Mouse (Mus musculus) splenic B cell, adult 2 months (primary cell): Measurements from ENCODE around the gene Hsd11b1.
A peak's percentile ranks its signal among the peaks of the same experiment; 100 is the strongest.

ENCODE experiments used
- DNase-seq: peaks from one replicate; pipeline ENCODE4 v3.0.0-alpha.2; 2011; ENCODE audit warnings: low read depth, low spot score
- H3K27me3 ChIP-seq: 2 replicates; pipeline ENCODE4 v1.6.1; 2012; ENCODE audit warnings: mild to moderate bottlenecking, low read length, moderate library complexity, mixed read lengths; ENCODE audit not compliant: control insufficient read depth, poor library complexity, insufficient read depth, severe bottlenecking
- H3K36me3 ChIP-seq: 2 replicates; pipeline ENCODE4 v1.6.1; 2012; ENCODE audit warnings: mild to moderate bottlenecking, low read length, moderate library complexity, mixed read lengths; ENCODE audit not compliant: control insufficient read depth, poor library complexity, insufficient read depth, severe bottlenecking

The Hsd11b1 gene

DNA sequence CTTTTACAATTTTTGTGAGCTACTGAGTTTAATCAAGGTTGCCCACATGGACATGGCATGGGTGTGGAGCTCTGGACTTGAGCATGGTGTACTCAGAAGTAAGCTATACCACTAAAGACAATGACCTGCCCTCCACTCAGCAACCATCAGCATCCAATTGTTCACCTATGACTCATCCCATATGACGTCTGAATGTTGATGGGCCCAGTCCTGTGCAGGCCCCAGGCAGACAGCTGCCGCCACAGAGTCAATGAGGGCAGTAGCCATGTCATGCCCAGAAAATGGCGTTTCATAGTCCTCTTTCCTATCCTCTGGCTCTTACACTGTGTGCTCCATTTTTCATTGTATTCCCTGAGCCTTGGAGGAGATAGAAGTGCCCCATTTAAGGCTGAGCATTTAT lies 47.9 kb downstream of the Hsd11b1 start:
- H3K27me3 ChIP-seq: no peaks in the 10 kb centered on the region
- no peak for DNase-seq
- peaks cover 2% of the 10 kb centered on the region; the same call in 1 of the 2 replicates for H3K36me3 ChIP-seq

DNA sequence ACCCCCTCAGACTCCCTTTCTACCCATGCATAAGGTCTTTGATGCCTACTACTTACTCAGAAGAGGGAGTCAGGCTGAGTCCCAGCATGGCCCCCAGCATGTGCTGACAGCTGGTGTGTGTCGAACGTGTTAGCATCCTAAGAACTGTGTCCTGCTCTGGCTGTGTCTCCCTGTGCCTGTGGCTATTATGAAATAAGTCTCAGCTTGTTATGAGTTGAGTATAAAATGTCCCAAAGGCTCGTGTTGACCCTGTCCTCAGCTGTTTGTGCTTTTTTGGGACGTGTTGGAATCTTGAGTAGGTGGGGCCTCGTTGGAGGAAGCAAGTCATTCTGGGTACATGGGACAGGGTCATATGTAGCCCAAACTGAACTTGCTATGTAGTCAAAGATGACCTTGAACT lies 49.8 kb downstream of the Hsd11b1 start:
- DNase-seq: no peak
- H3K27me3 ChIP-seq: no peaks in the 10 kb centered on the region
- H3K36me3 ChIP-seq: peaks cover 2% of the 10 kb centered on the region; the same call in 1 of the 2 replicates

DNA sequence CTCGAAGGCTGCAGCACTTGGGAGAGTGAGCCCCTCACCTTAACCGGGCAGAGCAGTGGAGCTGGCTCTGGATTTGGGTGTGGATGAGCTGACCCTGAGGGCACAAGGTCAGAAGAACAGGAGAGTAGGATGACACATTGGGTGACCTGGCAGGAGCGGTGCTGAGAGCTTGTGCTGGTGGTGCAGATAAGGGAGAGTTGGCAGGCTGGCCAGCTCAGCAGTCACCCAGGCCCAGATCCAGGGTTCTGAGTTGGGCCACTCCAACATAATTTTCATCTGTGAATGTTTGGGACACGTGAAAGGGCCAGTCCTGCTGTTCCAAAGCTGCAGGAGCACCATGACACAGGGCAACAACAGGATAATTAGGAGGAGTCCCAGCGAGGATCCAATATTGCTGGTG lies 52.5 kb downstream of the Hsd11b1 start:
- no peak for DNase-seq
- Histone ChIP-seq H3K36me3 (peaks cover 2% of the 10 kb centered on the region; the same call in 1 of the 2 replicates), H3K27me3 (no peaks in the 10 kb centered on the region)

DNA sequence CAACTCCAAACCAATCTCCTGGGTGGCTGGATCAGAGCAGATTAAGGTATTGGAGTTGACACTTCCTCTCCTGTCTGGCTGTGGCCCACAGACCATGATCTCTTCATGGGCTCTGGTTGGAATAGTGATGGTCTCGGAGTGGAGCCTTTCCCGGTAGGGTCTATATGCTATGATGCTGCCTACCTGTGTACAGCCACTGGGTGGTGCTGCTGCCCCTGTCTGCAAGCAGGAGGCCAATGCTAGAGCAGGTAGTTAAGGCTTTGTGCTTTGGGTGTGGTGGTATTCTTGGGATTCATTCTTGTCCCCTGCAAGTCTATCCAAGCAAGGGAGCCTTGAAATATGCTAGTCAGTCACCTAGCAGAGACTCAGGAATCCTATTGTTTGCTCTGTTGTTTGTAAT lies 55.7 kb downstream of the Hsd11b1 start:
- peak; percentile 85 for DNase-seq
- H3K27me3 ChIP-seq: no peaks in the 10 kb centered on the region
- H3K36me3 ChIP-seq: no peaks in the 10 kb centered on the region; the same call in 1 of the 2 replicates

DNA sequence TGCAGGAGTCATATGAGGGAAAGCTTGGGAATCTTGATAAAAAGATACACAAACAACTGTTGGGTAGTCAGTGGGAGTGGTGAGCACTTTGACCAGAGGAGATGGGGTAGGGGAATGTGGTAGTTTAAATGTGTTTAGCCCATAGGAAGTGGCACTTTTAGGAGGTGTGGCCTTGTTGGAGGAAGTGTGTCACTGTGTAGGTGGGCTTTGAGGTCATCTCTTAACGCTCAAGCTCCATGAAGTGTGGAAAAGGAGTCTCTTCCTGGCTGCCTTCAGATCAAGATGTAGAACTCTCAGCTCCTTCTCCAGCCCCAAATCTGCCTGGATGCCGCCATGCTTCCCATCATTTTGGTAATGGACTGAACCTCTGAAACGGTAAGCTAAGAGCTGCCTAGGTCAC lies 56.4 kb downstream of the Hsd11b1 start, which contains the start of gene Lamb3:
Gene Lamb3, plus strand, starts transcription at position 197 of the 400 bp plus-strand sequence.
- Histone ChIP-seq H3K27me3 (no peaks in the 10 kb centered on the region), H3K36me3 (no peaks in the 10 kb centered on the region; the same call in 1 of the 2 replicates)
- DNase-seq: peak; percentile 75

DNA sequence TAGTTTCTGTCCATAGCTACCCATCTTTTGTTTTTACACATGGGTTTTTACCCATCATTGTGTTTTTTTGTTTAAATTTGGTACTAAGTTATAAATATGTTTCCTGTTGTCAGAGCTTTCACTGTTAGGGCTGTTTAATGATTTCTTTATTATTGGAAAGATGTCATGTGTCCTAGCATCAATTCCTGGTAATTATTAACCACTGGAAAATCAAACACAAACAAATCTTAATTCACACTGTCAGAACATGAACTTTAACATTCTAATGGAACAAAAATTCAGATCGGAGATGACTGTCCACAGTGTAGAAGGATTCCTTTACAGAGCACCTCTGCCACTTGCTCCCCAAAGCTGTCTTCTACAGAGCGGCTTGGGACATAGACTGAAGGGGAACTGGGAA lies 58.4 kb downstream of the Hsd11b1 start:
- H3K27me3 ChIP-seq: no peaks in the 10 kb centered on the region
- DNase-seq: no peak
- H3K36me3 ChIP-seq: no peaks in the 10 kb centered on the region; the same call in 1 of the 2 replicates

DNA sequence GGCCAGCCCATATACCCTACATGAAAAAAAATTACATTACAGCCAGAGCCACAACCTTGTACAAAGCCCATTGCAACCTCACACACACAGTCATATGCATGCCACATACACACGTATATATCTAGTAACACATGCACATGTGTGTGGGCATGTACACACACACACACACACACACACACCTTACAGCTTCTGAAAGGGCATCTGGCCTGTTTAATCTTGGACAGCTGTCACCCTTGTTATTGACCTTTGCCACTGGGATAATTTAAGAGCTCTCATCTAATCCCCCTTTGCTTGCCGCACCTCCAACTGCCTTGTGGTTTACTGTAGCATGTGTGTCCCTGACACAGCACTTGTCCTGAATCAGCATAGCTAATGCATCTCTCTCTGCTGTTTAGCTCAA lies 60.1 kb downstream of the Hsd11b1 start:
- DNase-seq: no peak
- H3K27me3 ChIP-seq: no peaks in the 10 kb centered on the region
- H3K36me3 ChIP-seq: peaks cover 8% of the 10 kb centered on the region; the same call in 1 of the 2 replicates

DNA sequence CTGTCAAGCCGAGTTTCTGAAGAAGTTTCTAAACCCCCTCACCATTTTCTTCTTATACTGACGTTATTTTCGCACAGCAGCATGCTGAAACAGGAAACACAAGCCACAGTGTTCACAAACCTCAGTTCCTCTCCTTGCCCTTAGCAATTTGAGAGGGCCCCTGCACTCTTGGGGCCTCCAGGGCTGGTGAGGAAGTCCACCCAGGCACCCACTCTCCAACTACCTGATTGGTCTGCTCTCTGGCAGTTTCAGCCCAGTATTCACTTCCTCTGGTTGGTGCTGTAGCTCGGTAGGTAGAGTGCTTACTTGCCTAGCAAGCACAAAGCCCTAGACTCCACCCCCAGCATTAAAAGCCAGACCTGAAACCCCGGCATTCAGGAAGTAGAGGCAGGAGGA lies 62.5 kb downstream of the Hsd11b1 start, which contains the start of gene Traf3ip3:
Gene Traf3ip3, minus strand, starts transcription at position 321 of the 396 bp plus-strand sequence.
- Histone ChIP-seq H3K36me3 (peaks cover 26% of the 10 kb centered on the region; the same call in 1 of the 2 replicates), H3K27me3 (no peaks in the 10 kb centered on the region)
- DNase-seq: peak; percentile 95

DNA sequence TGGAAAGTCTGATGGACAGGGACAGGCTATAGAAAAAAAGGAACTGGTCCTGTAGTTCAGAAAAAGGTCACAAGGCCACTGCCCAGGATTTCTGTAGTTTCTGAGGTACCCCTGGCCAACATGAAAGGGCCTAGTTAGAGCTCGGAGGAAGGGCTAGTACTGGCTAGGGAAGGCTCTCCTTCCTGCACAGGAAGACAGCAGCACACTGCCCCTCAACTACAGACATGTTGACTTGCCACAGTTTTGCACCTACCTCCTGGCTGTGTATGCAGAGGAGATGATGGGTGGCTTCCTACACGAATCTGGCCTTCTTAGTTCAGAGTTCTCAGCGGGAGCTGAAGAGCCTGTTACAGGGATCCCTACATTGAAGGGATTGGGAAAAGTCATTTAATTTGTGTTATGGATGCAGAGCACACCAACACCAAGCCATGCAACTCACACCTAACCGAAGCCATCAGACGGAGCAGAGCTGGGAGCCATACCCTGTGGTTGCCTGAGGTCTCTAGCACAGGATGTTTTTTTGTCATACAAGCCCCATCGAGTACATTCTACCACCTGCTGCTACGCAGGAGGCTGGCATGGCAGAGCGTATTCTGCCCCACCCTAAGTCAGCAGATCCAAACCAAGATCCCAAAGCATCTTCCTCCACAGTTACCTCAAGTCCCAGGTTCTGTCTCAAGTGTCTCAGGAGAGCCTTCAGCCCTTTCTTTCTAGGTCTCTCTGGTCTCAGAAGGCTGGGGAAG lies 63.1 kb downstream of the Hsd11b1 start:
- Histone ChIP-seq H3K27me3 (no peaks in the 10 kb centered on the region), H3K36me3 (peaks cover 29% of the 10 kb centered on the region; the same call in 1 of the 2 replicates)
- DNase-seq: no peak

DNA sequence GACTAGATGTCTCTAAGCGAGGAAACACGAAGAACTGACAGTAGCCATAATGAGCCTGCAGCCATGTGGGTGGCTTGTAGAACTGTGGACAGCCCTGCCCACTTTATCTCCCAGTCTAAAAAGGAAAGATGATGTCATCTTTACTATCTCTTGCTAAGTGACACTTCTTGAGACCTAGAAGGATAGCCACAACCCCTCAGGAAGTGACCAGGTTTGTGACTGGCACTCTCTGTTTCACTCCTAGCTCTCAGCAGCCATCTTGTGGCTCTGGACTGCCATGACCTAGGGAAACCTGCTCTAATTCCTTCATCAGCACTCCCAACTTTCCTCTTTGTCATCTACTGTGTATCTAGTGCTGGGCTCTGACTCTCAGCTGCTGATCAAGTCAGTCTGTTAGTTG lies 65.6 kb downstream of the Hsd11b1 start:
- peaks cover 45% of the 10 kb centered on the region for H3K36me3 ChIP-seq
- no peaks in the 10 kb centered on the region for H3K27me3 ChIP-seq
- peak; percentile 46 for DNase-seq

DNA sequence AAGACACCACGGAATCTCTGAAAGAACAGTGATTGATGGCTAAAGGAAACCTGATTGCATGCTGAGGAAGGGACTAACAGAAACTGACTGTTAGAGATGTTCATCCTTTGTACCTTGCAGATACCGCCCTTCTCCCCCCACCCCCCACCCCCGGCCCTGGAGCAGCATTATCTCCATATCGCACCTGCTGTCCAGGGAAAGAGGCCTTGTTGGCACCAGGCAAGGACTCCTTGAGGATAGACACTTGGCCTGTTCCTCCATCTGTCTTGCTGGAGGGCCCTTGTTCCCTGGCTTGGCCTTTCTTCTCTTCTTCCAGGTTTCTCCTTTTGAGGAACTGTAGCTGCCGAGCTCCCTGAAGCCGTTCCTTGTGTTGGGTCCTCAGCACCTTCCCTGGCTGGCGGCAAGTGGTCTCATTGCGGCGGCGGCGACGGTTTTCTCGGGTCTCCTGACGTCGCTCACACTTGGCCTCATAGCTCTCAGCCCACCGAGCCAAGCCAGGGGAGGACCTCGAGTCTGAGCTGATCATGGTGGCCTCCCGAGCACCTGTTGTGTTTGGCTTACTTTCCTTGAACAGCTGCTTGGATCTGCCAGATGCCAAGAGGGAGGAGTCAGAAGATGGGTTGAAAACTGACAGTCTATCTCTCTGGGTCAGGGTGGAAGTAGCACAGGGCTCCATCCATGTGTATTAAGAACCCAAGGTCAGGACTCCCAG lies 66.2 kb downstream of the Hsd11b1 start:
- Histone ChIP-seq H3K36me3 (peaks cover 50% of the 10 kb centered on the region), H3K27me3 (no peaks in the 10 kb centered on the region)
- no peak for DNase-seq

DNA sequence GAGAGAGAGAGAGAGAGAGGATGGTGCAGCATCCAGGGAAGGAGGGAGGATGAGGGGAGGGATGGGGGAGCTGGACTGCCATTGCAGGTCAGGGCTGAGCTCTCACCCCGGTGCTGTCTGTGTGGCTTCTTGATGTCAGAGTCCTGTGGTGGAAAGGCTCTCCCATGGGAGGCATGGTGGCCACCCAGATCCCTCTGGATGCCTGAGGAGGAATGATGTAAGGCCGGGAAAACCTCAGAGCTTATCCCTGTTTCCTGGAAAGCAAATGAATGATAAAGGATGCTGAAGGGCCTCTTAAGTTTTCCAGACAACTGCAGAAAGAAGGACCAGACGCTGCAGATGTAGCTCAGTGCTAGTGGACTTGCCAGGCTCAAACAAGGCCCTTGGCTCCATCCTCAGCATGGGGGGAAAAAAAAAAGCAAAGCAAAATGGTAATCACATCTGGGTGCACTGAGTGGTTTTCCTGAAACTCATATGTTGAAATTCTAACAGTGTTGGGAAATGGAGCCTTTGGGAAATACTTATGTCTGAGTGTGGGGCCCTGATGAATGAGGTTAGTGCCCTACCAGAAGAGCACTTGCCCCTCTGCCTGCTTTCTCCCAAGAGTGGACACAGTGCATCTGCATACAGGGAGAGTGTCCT lies 68.6 kb downstream of the Hsd11b1 start:
- no peak for DNase-seq
- H3K36me3 ChIP-seq: peaks cover 59% of the 10 kb centered on the region
- H3K27me3 ChIP-seq: no peaks in the 10 kb centered on the region

DNA sequence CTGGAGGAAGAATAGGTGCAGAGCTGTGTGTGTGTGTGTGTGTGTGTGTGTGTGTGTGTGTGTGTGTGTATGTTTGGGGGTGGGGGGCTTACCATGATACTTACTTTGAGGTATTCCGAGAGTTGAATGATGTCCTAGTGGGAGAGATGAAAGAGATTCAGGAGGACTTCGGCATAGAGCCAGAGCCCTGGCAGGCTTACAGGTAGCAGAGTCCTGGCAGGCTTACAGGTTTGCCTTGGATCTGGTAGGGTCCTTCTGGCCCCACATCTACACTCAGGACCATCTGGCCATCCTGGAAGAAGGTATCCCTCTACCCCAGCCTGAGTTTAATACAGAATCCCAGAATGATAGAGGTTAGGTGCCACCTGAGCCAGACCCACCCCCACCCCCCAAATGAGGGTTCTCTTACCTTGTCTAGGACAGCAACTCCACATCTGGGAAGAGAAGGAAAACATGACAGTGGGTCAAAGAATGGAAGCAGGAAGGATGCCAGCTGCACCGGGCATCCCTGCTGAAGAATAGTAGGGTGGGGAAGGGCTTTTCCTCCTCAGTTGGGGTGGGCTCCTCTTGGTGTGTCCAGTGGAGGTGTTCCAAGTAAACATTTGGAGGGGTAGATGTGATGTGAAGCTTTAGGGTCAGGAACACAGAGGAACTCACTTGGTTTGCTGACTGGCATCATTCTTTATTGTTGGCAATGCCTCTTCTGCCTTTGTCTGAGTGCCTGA lies 69.3 kb downstream of the Hsd11b1 start:
- Histone ChIP-seq H3K27me3 (no peaks in the 10 kb centered on the region), H3K36me3 (peaks cover 58% of the 10 kb centered on the region)
- no peak for DNase-seq

DNA sequence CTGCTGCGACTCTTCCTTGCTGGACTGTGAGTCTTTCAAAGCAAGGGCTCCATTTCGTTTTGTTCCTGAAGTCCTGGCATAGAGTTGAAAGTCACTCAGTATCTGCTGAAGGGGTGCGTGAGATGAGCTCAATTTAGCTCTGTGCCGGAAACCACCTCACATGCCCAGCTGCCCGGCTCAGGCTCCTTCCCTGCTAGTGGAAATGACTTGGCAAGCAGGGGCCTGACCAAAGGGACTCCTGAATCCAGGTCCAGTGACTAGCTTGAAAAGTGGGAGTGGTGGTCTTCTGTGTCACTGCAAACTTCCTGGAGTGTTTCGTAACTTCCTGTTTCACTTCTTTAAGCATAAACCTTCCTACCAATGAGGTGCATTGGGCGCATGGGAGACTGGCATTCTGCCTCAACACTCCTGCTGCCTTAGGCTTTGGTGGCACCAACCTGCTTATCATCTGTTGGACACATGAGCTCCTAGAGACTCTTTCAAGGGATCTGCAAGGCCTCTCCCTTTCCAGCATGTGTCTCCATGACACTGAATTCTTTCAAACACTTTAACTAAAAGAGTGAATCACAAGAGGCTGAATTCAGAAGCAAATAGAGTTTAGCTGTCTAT lies 72.1 kb downstream of the Hsd11b1 start:
- peak; percentile 51 for DNase-seq
- Histone ChIP-seq H3K27me3 (no peaks in the 10 kb centered on the region), H3K36me3 (peaks cover 50% of the 10 kb centered on the region)
